Mouse (Mus musculus): Measurements from ENCODE around the gene Nhlrc2. TPM values are rescaled to one million over a fixed set of nuclear protein-coding genes. Genes with fewer than 3 reads are reported as not detected.

Gene Nhlrc2
- polyA plus RNA-seq, 1 experiment from 2014 or later: 12.9 TPM

- H3K4me1 ChIP-seq: peaks cover 5% of the 10 kb centered on the region
- H3K9ac ChIP-seq: no peak overlapping the region
- H3K27me3 ChIP-seq: no peaks in the 10 kb centered on the region
- no peak overlapping the region for H3K4me3 ChIP-seq
- no peak overlapping the region for H3K27ac ChIP-seq
- WGBS: 93% methylated on average over 12 of the region's 12 CpGs
- no peak for ATAC-seq
- H3K4me2 ChIP-seq: no peak overlapping the region
- H3K9me3 ChIP-seq (replicated peaks): no peaks in the 10 kb centered on the region
- H3K36me3 ChIP-seq (ENCODE audit: poor library complexity, severe bottlenecking): peaks cover 23% of the 10 kb centered on the region
Measured at GRCm38 (mm10) chr19:56543320-56543719, 4.7 kb upstream of the Nhlrc2 start.

GRCm38 (mm10) chr19:56544681-56545388 lies 3.2 kb upstream of the Nhlrc2 start:
- Histone ChIP-seq H3K9me3 (replicated peaks) (no peaks in the 10 kb centered on the region), H3K4me1 (peaks cover 14% of the 10 kb centered on the region), H3K27me3 (no peaks in the 10 kb centered on the region), H3K27ac (no peak overlapping the region), H3K4me3 (no peak overlapping the region), H3K9ac (no peak overlapping the region), H3K36me3 (ENCODE audit: poor library complexity, severe bottlenecking) (peaks cover 23% of the 10 kb centered on the region), H3K4me2 (no peak overlapping the region)
- WGBS: 93% methylated on average over 13 of the region's 13 CpGs
- no peak for ATAC-seq

GRCm38 (mm10) chr19:56546031-56546430 lies 2.0 kb upstream of the Nhlrc2 start:
- Histone ChIP-seq H3K9me3 (replicated peaks) (no peaks in the 10 kb centered on the region), H3K4me1 (peaks cover 24% of the 10 kb centered on the region), H3K9ac (no peak overlapping the region), H3K4me3 (no peak overlapping the region), H3K27me3 (no peaks in the 10 kb centered on the region), H3K36me3 (ENCODE audit: poor library complexity, severe bottlenecking) (peaks cover 19% of the 10 kb centered on the region), H3K27ac (no peak overlapping the region), H3K4me2 (no peak overlapping the region)
- ATAC-seq: no peak

- WGBS: 9% methylated on average over 20 of the region's 20 CpGs
Measured at GRCm38 (mm10) chr19:56547456-56548229, 418 bp upstream of the Nhlrc2 start, which contains the start of gene Dclre1a. Dclre1a (minus strand) TSS chr19:56548222.

GRCm38 (mm10) chr19:56549033-56549680 lies 1.1 kb downstream of the Nhlrc2 start:
- Histone ChIP-seq H3K4me2 (peak overlapping the region; percentile 73), H3K36me3 (ENCODE audit: poor library complexity, severe bottlenecking) (peaks cover 31% of the 10 kb centered on the region), H3K27me3 (no peaks in the 10 kb centered on the region), H3K4me1 (peaks cover 25% of the 10 kb centered on the region), H3K9me3 (replicated peaks) (no peaks in the 10 kb centered on the region), H3K4me3 (peak overlapping the region; percentile 94), H3K27ac (peak overlapping the region; percentile 94; the same call in 1 of the 2 replicates), H3K9ac (peak overlapping the region; percentile 96)
- no peak for ATAC-seq
- 25% methylated on average over 18 of the region's 18 CpGs for WGBS

More at GRCm38 (mm10) chr19:56547456-56548229, 418 bp upstream of the Nhlrc2 start, which contains the start of gene Dclre1a:
- Histone ChIP-seq H3K4me2 (peak within 1 kb of the TSS; percentile 73), H3K27ac (peak within 1 kb of the TSS; percentile 94), H3K36me3 (ENCODE audit: poor library complexity, severe bottlenecking) (peaks cover 26% of the 10 kb centered on the region), H3K27me3 (no peaks in the 10 kb centered on the region), H3K4me1 (peaks cover 25% of the 10 kb centered on the region), H3K9ac (peak within 1 kb of the TSS; percentile 96), H3K9me3 (replicated peaks) (no peaks in the 10 kb centered on the region), H3K4me3 (peak within 1 kb of the TSS; percentile 94)
- ATAC-seq: peak; percentile 86

GRCm38 (mm10) chr19:56553177-56553576 lies 5.1 kb downstream of the Nhlrc2 start:
- Histone ChIP-seq H3K27ac (no peak overlapping the region), H3K4me3 (no peak overlapping the region), H3K4me2 (no peak overlapping the region), H3K4me1 (peaks cover 19% of the 10 kb centered on the region), H3K27me3 (no peaks in the 10 kb centered on the region), H3K9me3 (replicated peaks) (no peaks in the 10 kb centered on the region), H3K9ac (no peak overlapping the region), H3K36me3 (ENCODE audit: poor library complexity, severe bottlenecking) (peaks cover 41% of the 10 kb centered on the region)
- 97% methylated on average over 3 of the region's 3 CpGs for WGBS
- no peak for ATAC-seq

GRCm38 (mm10) chr19:56555972-56556371 lies 7.9 kb downstream of the Nhlrc2 start:
- Histone ChIP-seq H3K27me3 (no peaks in the 10 kb centered on the region), H3K9me3 (replicated peaks) (no peaks in the 10 kb centered on the region), H3K4me3 (no peak overlapping the region), H3K9ac (no peak overlapping the region), H3K4me2 (no peak overlapping the region), H3K27ac (no peak overlapping the region), H3K4me1 (0 out of 2 replicates have a peak, but pooled peaks cover under 1% of the 10 kb centered on the region), H3K36me3 (ENCODE audit: poor library complexity, severe bottlenecking) (peaks cover 55% of the 10 kb centered on the region)
- WGBS: 88% methylated on average over 5 of the region's 5 CpGs
- no peak for ATAC-seq

GRCm38 (mm10) chr19:56562433-56563138 lies 14.5 kb downstream of the Nhlrc2 start:
- H3K9ac ChIP-seq: no peak overlapping the region
- H3K4me1 ChIP-seq: 0 out of 2 replicates have a peak, but pooled peaks cover 3% of the 10 kb centered on the region
- 93% methylated on average over 9 of the region's 9 CpGs for whole genome bisulfite sequencing

GRCm38 (mm10) chr19:56563469-56563868 lies 15.4 kb downstream of the Nhlrc2 start:
- Histone ChIP-seq H3K27ac (no peak overlapping the region), H3K9ac (no peak overlapping the region), H3K9me3 (replicated peaks) (no peaks in the 10 kb centered on the region), H3K4me2 (no peak overlapping the region), H3K4me1 (0 out of 2 replicates have a peak, but pooled peaks cover 3% of the 10 kb centered on the region), H3K36me3 (ENCODE audit: poor library complexity, severe bottlenecking) (peaks cover 13% of the 10 kb centered on the region; the same call in 1 of the 2 replicates), H3K4me3 (no peak overlapping the region), H3K27me3 (no peaks in the 10 kb centered on the region)
- ATAC-seq: no peak
- 92% methylated on average over 3 of the region's 3 CpGs for WGBS

More at GRCm38 (mm10) chr19:56562433-56563138, 14.5 kb downstream of the Nhlrc2 start:
- Histone ChIP-seq H3K27ac (no peak overlapping the region), H3K36me3 (ENCODE audit: poor library complexity, severe bottlenecking) (peaks cover 15% of the 10 kb centered on the region; the same call in 1 of the 2 replicates), H3K9me3 (replicated peaks) (no peaks in the 10 kb centered on the region), H3K4me3 (no peak overlapping the region), H3K4me2 (no peak overlapping the region), H3K27me3 (no peaks in the 10 kb centered on the region)
- no peak for ATAC-seq

GRCm38 (mm10) chr19:56565358-56565757 lies 17.3 kb downstream of the Nhlrc2 start:
- no peak for ATAC-seq
- 76% methylated on average over 6 of the region's 6 CpGs for WGBS
- peaks cover 1% of the 10 kb centered on the region; the same call in 1 of the 2 replicates for H3K36me3 ChIP-seq (ENCODE audit: poor library complexity, severe bottlenecking)
- H3K4me3 ChIP-seq: no peak overlapping the region
- no peaks in the 10 kb centered on the region for H3K9me3 ChIP-seq (replicated peaks)
- H3K27me3 ChIP-seq: no peaks in the 10 kb centered on the region
- no peak overlapping the region for H3K9ac ChIP-seq
- H3K27ac ChIP-seq: no peak overlapping the region
- H3K4me1 ChIP-seq: 0 out of 2 replicates have a peak, but pooled peaks cover 3% of the 10 kb centered on the region
- no peak overlapping the region for H3K4me2 ChIP-seq

- H3K4me2 ChIP-seq: no peak overlapping the region
- peaks cover 7% of the 10 kb centered on the region; the same call in 1 of the 2 replicates for H3K36me3 ChIP-seq (ENCODE audit: poor library complexity, severe bottlenecking)
- H3K27ac ChIP-seq: 0 out of 2 replicates have a peak overlapping the region, but pooled peaks have one; percentile 6
- 95% methylated on average over 4 of the region's 4 CpGs for WGBS
- no peak overlapping the region for H3K9ac ChIP-seq
- no peaks in the 10 kb centered on the region for H3K9me3 ChIP-seq (replicated peaks)
- ATAC-seq: no peak
- no peak overlapping the region for H3K4me3 ChIP-seq
- no peaks in the 10 kb centered on the region for H3K27me3 ChIP-seq
- H3K4me1 ChIP-seq: 0 out of 2 replicates have a peak, but pooled peaks cover 3% of the 10 kb centered on the region
Measured at GRCm38 (mm10) chr19:56566041-56566440, 18.0 kb downstream of the Nhlrc2 start.
